Mouse (Mus musculus) limb, embryonic 10.5 days (tissue): ENCODE measurements around the gene Upk1a. TPM values are rescaled to one million over a fixed set of nuclear protein-coding genes. Genes with fewer than 3 reads are reported as not detected.
A peak's percentile ranks its signal among the peaks of the same experiment; 100 is the strongest.

Experiments used
- DNase-seq: peaks from one replicate; pipeline ENCODE4 v3.0.0-alpha.2; 2017; ENCODE audit warnings: low spot score
- H3K27ac ChIP-seq: fragments of 300-500 bp; sonication (generic); 2 replicates; pipeline ENCODE4 v1.5.1; 2016; ENCODE audit warnings: mild to moderate bottlenecking
- H3K27me3 ChIP-seq: fragments of 300-500 bp; sonication (generic); 2 replicates; pipeline ENCODE4 v1.6.1; 2016; ENCODE audit warnings: low read depth, mild to moderate bottlenecking; ENCODE audit not compliant: poor library complexity, severe bottlenecking
- H3K36me3 ChIP-seq: fragments of 300-500 bp; sonication (generic); 2 replicates; pipeline ENCODE4 v1.6.1; 2016; ENCODE audit warnings: mild to moderate bottlenecking, moderate library complexity
- H3K4me1 ChIP-seq: fragments of 300-500 bp; sonication (generic); 2 replicates; pipeline ENCODE4 v1.6.1; 2016
- H3K4me3 ChIP-seq: fragments of 300-500 bp; sonication (generic); 2 replicates; pipeline ENCODE4 v1.5.1; 2016; ENCODE audit warnings: mild to moderate bottlenecking, moderate library complexity
- H3K9me3 ChIP-seq: fragments of 300-500 bp; sonication (generic); replicated peaks from 2 replicates; pipeline ENCODE4 v1.6.1; 2016; ENCODE audit warnings: mild to moderate bottlenecking
- WGBS: fragments of 180-500 bp; shearing (Covaris S2); methylation state at CpG from one replicate; pipeline ENCODE4 v1.1.7; 2016; 5-methylcytosine and 5-hydroxymethylcytosine counted together
- polyA plus RNA-seq: library from polyadenylated mRNA; unstranded; fragments of >200 nt; fragmentation: Nextera tagmentation; extraction: Ambion mirVana; gene quantifications from 2 replicates; pipeline ENCODE4 v1.2.1, GENCODE M21; 2016

The Upk1a gene
- polyA plus RNA-seq, 1 experiment from 2014 or later, result 7.9 TPM

DNA sequence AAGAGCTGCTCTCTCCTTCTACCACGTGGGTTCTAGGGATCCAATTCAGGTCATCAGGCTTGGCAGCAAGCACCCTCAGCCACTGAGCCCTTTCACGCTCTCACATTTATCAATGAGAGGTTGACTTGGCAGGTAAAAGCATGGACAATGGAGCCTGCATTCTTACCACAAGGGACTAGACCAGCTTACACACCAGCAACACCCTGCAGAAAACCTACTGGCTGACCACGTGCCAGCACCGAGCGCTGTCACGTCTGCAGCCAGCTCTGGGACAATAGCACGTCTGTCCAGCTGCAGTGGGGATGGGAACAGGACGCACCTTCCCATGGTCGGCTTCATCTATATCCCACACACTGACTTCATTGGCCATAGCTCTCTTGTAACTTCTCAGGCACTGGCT lies 6.0 kb upstream of the Upk1a start:
- peaks cover 82% of the 10 kb centered on the region for H3K36me3 ChIP-seq
- DNase-seq, result no peak
- H3K9me3 ChIP-seq, result no peaks in the 10 kb centered on the region
- H3K27ac ChIP-seq, result no peak overlapping the region
- no peak overlapping the region for H3K4me3 ChIP-seq
- WGBS, result 96% methylated on average over 9 of the region's 9 CpGs
- H3K27me3 ChIP-seq, result no peaks in the 10 kb centered on the region
- no peaks in the 10 kb centered on the region for H3K4me1 ChIP-seq

DNA sequence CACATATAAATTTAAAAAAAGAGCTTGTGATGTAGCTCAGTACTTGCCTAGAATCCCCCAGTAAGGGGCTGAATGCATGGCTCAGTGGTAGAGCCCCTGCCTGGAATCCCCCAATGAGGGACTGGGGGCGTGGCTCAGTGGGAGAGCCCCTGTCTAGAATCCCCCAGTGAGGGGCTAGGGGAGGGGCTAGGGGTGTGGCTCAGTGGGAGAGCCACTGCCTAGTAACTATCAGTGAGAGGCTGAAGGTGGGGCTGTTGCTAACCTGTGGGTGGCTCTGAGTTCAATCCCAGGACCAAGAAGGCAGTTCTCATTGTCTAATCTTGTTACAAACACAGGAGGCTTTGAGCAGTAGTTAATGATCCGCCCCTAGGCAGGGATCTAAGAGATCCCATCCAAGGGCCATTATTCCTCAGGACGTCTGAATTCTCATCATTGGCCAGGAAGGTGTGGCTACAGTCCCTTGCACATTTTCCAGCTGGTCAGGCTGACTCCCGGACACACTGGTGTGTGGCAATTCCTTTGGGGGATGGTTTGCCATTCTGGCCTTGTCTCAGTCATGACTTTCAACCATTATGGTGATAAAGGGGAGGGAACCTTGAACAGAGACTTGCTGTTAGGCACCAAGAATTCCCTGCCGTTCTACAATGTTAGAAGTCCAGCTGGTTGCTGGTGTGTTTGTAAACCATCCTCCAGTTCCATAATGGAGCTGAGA lies 2.6 kb upstream of the Upk1a start:
- no peak overlapping the region for H3K4me3 ChIP-seq
- H3K27ac ChIP-seq, result no peak overlapping the region
- no peaks in the 10 kb centered on the region for H3K27me3 ChIP-seq
- WGBS, result 64% methylated on average over 5 of the region's 5 CpGs
- peaks cover 51% of the 10 kb centered on the region for H3K36me3 ChIP-seq
- H3K9me3 ChIP-seq, result no peaks in the 10 kb centered on the region
- peaks cover 15% of the 10 kb centered on the region for H3K4me1 ChIP-seq
- DNase-seq, result no peak

DNA sequence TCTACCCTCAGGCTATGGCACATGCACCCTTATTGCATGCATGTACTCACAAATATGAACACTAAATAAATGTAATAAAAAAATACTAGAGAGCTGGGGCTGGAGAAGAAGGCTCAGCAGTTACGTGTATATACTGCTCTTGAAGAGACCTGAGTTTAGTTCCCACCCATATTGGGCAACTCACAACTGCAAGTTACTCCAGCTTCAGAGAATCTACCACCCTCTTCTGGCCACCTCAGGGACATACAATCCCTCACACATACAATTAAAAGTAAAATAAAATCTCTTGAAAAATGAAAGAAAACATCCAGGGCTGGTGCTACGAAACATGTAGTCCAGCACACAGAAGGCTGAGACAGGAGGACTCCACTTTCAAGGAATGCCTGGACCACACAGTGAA lies 1.8 kb upstream of the Upk1a start:
- Histone ChIP-seq H3K9me3 (no peaks in the 10 kb centered on the region), H3K27ac (no peak overlapping the region), H3K4me3 (no peak overlapping the region), H3K4me1 (peaks cover 19% of the 10 kb centered on the region), H3K36me3 (peaks cover 46% of the 10 kb centered on the region), H3K27me3 (no peaks in the 10 kb centered on the region)
- DNase-seq, result no peak
- 82% methylated on average over 2 of the region's 2 CpGs for WGBS

DNA sequence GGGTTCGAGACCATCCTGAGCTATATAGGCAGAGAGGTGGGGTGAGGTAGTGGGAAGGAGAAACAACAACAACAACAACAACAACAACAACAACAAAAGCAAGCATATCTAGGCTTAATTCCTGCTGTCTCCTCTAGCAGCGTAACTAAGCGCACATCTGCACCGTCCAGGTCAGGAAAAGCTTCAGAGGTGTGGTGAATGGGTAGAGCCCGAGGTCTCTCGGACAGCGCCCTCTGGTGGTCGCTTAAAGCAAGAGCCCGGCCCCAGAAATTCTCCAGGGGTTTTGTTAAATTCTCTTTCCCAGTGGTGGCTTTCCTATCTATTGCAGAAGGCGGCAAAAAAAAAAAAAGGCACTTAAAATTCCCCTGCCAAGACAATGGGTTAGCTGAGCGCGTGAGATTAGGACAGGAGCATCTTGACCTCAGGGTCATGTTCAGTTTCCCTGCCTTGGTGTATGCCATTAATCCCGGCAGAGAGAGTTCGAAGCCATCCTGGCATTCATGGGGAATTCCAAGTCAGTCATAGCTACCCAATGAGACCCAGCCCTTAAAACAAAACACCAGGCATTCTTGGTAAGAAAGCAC lies 974 bp upstream of the Upk1a start:
- Histone ChIP-seq H3K27ac (no peak overlapping the region), H3K4me1 (peaks cover 19% of the 10 kb centered on the region), H3K36me3 (peaks cover 37% of the 10 kb centered on the region), H3K4me3 (no peak overlapping the region), H3K9me3 (no peaks in the 10 kb centered on the region), H3K27me3 (no peaks in the 10 kb centered on the region)
- peak; percentile 81 for DNase-seq
- WGBS, result 24% methylated on average over 14 of the region's 14 CpGs

DNA sequence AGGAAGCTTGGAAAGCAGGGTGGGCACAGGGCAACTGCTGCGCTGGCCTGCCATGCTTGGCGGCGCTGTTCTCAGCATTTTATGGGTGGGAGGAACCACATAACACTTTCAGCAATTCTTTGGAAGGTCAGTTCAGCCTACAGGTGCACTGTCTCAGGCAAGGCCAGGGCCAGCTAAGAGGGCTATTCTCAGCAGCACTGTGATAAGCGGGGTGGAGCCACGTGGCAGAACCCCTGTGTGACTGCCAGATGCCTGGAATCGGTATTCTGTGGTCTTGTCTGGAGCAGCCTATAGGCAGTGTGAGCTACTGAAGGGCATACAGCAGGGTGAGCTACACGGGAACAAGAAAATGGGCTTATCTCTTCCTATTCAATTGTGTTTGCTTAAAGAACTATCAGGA lies 2.6 kb downstream of the Upk1a start:
- Histone ChIP-seq H3K4me3 (no peak overlapping the region), H3K27ac (no peak overlapping the region), H3K9me3 (no peaks in the 10 kb centered on the region), H3K27me3 (no peaks in the 10 kb centered on the region), H3K4me1 (peaks cover 19% of the 10 kb centered on the region), H3K36me3 (peaks cover 1% of the 10 kb centered on the region; the same call in 1 of the 2 replicates)
- no peak for DNase-seq
- 62% methylated on average over 7 of the region's 7 CpGs for WGBS

DNA sequence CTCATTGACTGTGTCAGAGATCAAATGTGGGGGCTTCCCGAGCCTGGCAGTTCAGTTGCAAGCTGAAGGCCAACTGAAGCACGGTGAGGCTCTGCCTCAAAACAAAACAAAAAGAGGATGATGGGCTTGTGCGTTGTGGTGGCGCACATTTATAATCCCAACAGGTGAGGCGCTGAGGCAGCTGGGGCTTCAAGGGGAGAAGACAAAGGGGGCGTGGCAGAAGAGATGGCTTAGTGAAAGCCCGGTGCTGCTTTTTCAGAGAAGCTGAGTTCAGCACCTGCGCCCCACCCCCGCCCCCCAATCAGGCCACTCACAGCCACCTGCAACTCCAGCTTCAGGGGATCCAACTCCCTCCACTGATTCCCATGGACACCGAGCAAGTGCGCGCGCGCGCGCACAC lies 4.2 kb downstream of the Upk1a start:
- peaks cover 19% of the 10 kb centered on the region for H3K4me1 ChIP-seq
- no peak for DNase-seq
- H3K27ac ChIP-seq, result no peak overlapping the region
- WGBS, result 51% methylated on average over 16 of the region's 16 CpGs
- H3K27me3 ChIP-seq, result no peaks in the 10 kb centered on the region
- H3K4me3 ChIP-seq, result no peak overlapping the region
- no peaks in the 10 kb centered on the region for H3K36me3 ChIP-seq
- no peaks in the 10 kb centered on the region for H3K9me3 ChIP-seq

DNA sequence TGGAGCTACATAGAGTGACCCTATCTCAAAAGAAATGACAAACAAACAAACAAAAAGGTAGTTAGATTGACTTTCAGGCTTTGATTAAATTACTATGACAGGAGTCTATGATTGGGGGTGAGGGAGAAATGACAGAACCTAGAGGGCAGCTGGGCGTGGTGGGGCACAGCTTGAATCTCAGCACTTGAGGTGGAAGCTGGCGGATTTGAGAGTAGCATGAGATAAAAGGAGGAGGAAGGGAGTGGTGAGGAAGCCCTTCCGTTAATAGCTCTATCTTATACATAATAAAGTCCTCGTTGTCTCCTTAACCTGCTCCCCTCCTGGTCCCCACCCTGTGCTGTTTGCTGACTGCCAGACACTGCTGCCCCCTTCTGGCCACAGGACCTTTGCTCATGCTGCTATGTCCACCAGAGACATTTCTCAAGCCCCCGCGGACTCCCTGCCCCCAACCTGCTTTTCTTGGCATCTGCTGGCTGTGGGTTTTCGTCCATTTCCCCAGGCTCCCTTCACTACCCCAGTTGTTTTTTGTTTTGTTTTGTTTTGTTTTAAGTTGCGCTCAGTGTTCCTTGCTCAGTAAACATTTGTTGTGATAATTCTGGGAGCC lies 4.8 kb downstream of the Upk1a start:
- H3K27ac ChIP-seq, result no peak overlapping the region
- H3K27me3 ChIP-seq, result no peaks in the 10 kb centered on the region
- H3K36me3 ChIP-seq, result no peaks in the 10 kb centered on the region
- H3K4me1 ChIP-seq, result peaks cover 12% of the 10 kb centered on the region
- WGBS, result 31% methylated on average over 8 of the region's 8 CpGs
- DNase-seq, result peak; percentile 67
- H3K9me3 ChIP-seq, result no peaks in the 10 kb centered on the region
- no peak overlapping the region for H3K4me3 ChIP-seq

DNA sequence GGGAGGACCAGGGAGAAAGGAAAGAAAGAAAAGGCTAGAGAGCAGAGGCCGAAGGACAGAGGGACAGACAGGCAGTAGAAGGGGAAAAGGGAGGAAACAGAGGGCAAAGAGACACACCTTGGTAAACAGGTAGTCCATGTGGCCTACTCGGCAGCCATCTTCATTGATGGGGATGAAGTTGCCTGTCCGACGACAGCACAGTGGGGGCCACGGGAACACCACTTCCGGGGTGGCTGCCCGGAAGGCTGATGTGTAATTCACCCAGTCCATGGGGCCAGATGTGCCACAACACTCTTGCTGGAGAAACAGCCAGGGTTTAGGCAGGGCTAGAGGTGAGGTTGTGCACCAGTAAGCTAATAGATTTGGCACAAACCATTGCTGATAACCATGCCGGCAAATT lies 7.7 kb downstream of the Upk1a start:
- DNase-seq, result no peak
- H3K9me3 ChIP-seq, result no peaks in the 10 kb centered on the region
- no peaks in the 10 kb centered on the region for H3K27me3 ChIP-seq
- no peak overlapping the region for H3K27ac ChIP-seq
- no peak overlapping the region for H3K4me3 ChIP-seq
- peaks cover 6% of the 10 kb centered on the region for H3K4me1 ChIP-seq
- no peaks in the 10 kb centered on the region for H3K36me3 ChIP-seq
- WGBS, result 87% methylated on average over 8 of the region's 8 CpGs

DNA sequence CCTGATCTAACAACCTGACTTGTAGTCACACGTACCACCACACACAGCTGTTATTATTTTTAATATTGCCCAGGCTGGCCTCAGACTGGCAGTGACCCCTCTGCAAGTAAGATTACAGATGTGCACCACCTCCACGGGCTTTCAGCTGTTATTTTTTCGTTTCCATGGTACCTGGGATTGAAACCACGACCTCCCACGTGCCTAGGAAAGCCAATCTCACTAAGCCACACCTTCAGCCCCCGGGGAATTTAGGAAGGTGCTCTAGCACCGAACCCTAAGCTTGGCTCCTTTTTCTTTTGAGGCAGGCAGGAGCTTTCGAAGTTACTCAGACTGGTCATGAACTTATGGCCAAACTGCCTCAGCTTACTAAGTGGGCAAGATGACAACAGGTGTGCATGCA lies 8.2 kb downstream of the Upk1a start:
- no peak for DNase-seq
- H3K36me3 ChIP-seq, result no peaks in the 10 kb centered on the region
- no peaks in the 10 kb centered on the region for H3K27me3 ChIP-seq
- H3K27ac ChIP-seq, result no peak overlapping the region
- WGBS, result 64% methylated on average over 8 of the region's 8 CpGs
- no peak overlapping the region for H3K4me3 ChIP-seq
- H3K9me3 ChIP-seq, result no peaks in the 10 kb centered on the region
- H3K4me1 ChIP-seq, result peaks cover 5% of the 10 kb centered on the region

DNA sequence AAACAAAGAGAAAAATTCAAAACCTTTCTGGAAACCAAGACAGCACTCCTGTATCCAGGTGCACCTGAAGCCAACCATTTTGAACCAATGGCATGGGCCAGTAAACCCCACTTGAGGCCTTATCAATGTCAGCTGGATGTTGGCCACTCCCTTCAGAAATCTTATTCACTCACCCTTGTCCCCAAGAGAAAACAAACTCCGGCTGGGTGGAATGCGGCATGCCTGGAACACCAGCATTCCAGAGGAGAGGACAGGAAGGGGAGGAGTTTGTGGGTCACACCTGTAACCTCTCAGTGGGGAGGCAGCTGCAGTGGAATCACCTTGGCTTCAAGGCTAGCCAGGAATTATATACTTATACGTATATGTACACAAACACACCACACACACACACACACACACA lies 10.1 kb downstream of the Upk1a start:
- no peak for DNase-seq
- Histone ChIP-seq H3K36me3 (no peaks in the 10 kb centered on the region), H3K27ac (no peak overlapping the region), H3K9me3 (no peaks in the 10 kb centered on the region), H3K4me1 (peaks cover 5% of the 10 kb centered on the region; the same call in 1 of the 2 replicates), H3K27me3 (no peaks in the 10 kb centered on the region), H3K4me3 (no peak overlapping the region)
- 12% methylated on average over 2 of the region's 3 CpGs for WGBS

DNA sequence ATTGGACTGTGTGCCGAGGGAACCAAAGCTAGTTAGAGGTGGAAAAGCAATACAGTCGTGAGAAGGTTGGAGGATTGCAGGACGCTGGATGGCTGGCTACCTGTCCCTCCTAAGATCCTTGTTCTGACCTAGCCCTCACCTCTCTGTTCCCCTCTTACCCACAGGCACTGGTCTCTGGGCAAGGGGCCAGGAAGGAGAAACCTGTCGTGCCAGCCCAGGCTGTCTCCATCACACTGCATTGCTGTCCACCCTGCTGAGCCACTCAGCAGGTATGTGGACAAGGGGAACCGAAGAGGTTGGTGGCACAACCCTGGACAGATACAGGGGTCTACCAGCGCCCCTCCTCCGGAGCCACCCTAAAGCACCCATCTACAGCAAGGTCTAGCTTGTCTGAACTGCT lies 12.0 kb downstream of the Upk1a start:
- peaks cover 5% of the 10 kb centered on the region; the same call in 1 of the 2 replicates for H3K4me1 ChIP-seq
- no peak overlapping the region for H3K4me3 ChIP-seq
- no peaks in the 10 kb centered on the region for H3K36me3 ChIP-seq
- H3K27me3 ChIP-seq, result no peaks in the 10 kb centered on the region
- WGBS, result 81% methylated on average over 7 of the region's 7 CpGs
- no peaks in the 10 kb centered on the region for H3K9me3 ChIP-seq
- no peak overlapping the region for H3K27ac ChIP-seq
- no peak for DNase-seq

DNA sequence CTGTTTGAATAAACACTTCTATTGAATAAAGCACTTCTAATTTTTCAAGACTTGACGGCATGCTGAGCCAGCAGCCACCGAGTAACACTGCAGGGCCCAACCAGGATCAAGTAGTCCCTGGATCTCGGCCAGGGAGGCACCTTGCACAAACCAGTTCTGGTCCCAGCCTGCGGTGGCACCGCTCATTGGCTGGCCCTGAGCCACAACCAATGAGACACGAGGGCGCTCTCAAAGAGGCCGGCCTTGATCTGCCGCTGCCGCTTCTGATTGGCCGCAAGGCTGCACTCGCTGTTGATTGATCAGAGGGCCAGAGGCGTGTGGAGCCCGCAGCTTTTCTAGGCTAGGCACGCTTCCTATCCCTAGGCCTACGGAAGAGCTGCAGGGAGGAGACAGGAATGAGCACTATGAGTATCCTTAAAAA lies 12.7 kb downstream of the Upk1a start:
- Histone ChIP-seq H3K27ac (no peak overlapping the region), H3K27me3 (no peaks in the 10 kb centered on the region), H3K9me3 (no peaks in the 10 kb centered on the region), H3K36me3 (no peaks in the 10 kb centered on the region), H3K4me3 (no peak overlapping the region), H3K4me1 (peaks cover 5% of the 10 kb centered on the region; the same call in 1 of the 2 replicates)
- DNase-seq, result peak; percentile 75
- WGBS, result 4% methylated on average over 16 of the region's 16 CpGs

DNA sequence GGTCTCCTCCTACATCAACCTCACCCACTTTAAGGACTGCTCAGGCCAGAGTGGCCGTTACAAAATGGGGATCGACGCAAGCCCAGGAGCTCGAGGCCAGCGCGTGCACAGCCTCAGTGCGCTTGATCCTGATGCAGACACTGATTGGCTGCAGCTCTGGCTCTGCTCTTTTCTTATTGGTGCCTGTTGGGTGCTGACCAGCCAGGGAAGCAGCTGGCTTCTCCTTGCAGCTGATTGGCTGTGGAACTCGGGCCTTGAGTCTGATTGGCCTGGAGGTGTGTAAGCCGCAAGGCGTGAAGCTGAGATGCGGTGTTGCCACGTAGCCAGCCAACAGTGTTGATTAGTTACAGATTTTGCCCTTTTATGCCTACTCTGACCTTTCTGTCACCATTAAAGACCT lies 13.9 kb downstream of the Upk1a start, which contains the start of gene Zbtb32:
Gene Zbtb32, minus strand, starts transcription at position 124 of the 400 bp plus-strand sequence.
- Histone ChIP-seq H3K36me3 (no peaks in the 10 kb centered on the region), H3K4me1 (peaks cover 5% of the 10 kb centered on the region; the same call in 1 of the 2 replicates), H3K27me3 (no peaks in the 10 kb centered on the region), H3K27ac (no peak within 1 kb of the TSS), H3K4me3 (no peak within 1 kb of the TSS), H3K9me3 (no peaks in the 10 kb centered on the region)
- no peak for DNase-seq
- 90% methylated on average over 12 of the region's 12 CpGs for WGBS
